Mouse (Mus musculus): ENCODE measurements at regions not wholly inside any gene's neighbourhood (a gene's known extent, or its start where the extent isn't known, plus 50 kb on each side); places are given as distances from the start of the nearest gene placed in this dataset.
"Not testable (repeated sequence)": the region's sequence is repeated elsewhere in the genome, so short reads cannot be mapped to it uniquely, and the experiment has no call there.

DNA sequence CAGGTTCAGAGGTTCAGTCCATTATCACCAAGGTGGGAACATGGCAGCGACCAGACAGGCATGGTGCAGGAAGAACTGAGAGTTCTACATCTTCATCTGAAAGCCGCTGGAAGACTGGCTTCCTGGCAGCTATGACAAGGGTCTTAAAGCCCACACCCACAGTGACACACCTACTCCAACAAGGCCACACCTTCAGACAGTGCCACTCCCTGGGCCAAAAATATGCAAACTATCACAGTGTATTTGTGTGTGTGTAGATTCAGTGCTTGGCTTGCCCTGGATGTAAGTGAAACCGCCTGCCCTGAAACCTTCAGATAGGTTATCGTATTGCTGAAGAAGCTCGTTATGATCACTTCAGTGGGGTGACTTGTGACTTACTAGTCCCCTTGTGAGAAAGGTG, 151.3 kb downstream of the Kcnrg start:
- Histone ChIP-seq H3K4me3 (replicated peaks in 1 of 3; ENCODE audit: low read depth in 2 of 3, low read length in 2 of 3, poor library complexity in 1 of 3) (no peak overlapping the region), H3K9me3 (replicated peaks; ENCODE audit: low read length) (no peaks in the 10 kb centered on the region), H3K27me3 (replicated peaks) (no peaks in the 10 kb centered on the region), H3K79me2 (replicated peaks; ENCODE audit: control insufficient read depth, extremely low read depth, insufficient read depth, poor library complexity, severe bottlenecking) (no peaks in the 10 kb centered on the region), H3K36me3 (replicated peaks in 1 of 2; ENCODE audit: control insufficient read depth in 1 of 2, insufficient read depth in 1 of 2, low read length in 1 of 2) (no peaks in the 10 kb centered on the region), H3K4me1 (ENCODE audit: control insufficient read depth in 1 of 2, insufficient read depth in 2 of 2) (peaks cover 3 to 12% of the 10 kb centered on the region in 2 experiments; a peak in 3 of 4 replicates), H3K9ac (ENCODE audit: insufficient read depth, low read depth) (no peak overlapping the region), H3K27ac (ENCODE audit: insufficient read depth, low read depth) (no peak overlapping the region), H3K4me2 (ENCODE audit: insufficient read depth, low read depth, poor library complexity, severe bottlenecking) (no peak overlapping the region)
- in situ Hi-C loops (cut with MboI; ENCODE audit: low pct_ligation_motif_present, low pct_unique_long_range_greater_than_20kb, low sequenced_read_pairs) = no loop called here
- dilution Hi-C loops (cut with MboI; ENCODE audit: extremely low pct_ligation_motif_present, extremely low pct_unique_long_range_greater_than_20kb, low sequenced_read_pairs) = no loop called here
- TF ChIP-seq PAX5 (IDR thresholded peaks at IDR 0.05; ENCODE audit: low read length) (no peak), CTCF (conservative IDR thresholded peaks at IDR 0.05 in 1 of 2, IDR thresholded peaks at IDR 0.05 in 1 of 2; ENCODE audit: low read depth in 2 of 2, low read length in 2 of 2) (no peak), USF2 (conservative IDR thresholded peaks at IDR 0.05; ENCODE audit: low read depth, low read length) (no peak), EP300 (IDR thresholded peaks at IDR 0.05; ENCODE audit: low read length) (no peak), MYC (IDR thresholded peaks at IDR 0.05; ENCODE audit: low read depth, low read length) (no peak), NELFE (IDR thresholded peaks at IDR 0.05; ENCODE audit: low read depth, low read length) (no peak), KAT2A (IDR thresholded peaks at IDR 0.05; ENCODE audit: insufficient replicate concordance, low read length) (no peak), ZC3H11A (IDR thresholded peaks at IDR 0.05; ENCODE audit: low read depth, low read length) (no peak), BHLHE40 (IDR thresholded peaks at IDR 0.05; ENCODE audit: low read depth, low read length) (no peak), UBTF (IDR thresholded peaks at IDR 0.05; ENCODE audit: low read depth, low read length) (no peak), ZMIZ1 (IDR thresholded peaks at IDR 0.05; ENCODE audit: low read depth, low read length) (no peak), POLR2AphosphoS2 (IDR thresholded peaks at IDR 0.05; ENCODE audit: low read depth, low read length) (no peak)
- no peak for DNase-seq (ENCODE audit: extremely low read depth)

DNA sequence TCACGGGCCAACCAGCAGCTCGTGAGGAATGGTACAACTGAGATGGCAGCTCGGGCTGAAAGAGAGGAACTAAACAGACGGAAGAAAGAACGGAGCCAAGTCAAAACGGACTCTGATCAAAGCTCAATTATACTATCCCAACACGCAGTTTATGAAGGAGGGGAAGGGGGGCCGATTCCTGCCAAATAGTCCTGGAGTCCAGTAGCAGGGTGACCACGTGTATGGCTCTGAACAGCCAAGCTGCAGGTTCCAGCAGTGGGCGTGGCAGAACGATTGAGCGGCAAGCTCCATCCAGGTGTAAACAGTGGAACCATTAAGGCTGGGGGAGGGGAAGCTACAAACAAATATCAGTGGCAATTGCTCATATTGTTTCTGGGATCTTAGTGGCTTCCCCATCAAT, 152.9 kb downstream of the Kcnrg start:
- dilution Hi-C loops (cut with MboI; ENCODE audit: extremely low pct_ligation_motif_present, extremely low pct_unique_long_range_greater_than_20kb, low sequenced_read_pairs); H3K36me3 ChIP-seq (replicated peaks in 1 of 2; ENCODE audit: control insufficient read depth in 1 of 2, insufficient read depth in 1 of 2, low read length in 1 of 2); H3K27me3 ChIP-seq (replicated peaks); DNase-seq (ENCODE audit: extremely low read depth); H3K4me3 ChIP-seq (replicated peaks in 1 of 3; ENCODE audit: low read depth in 2 of 3, low read length in 2 of 3, poor library complexity in 1 of 3); H3K9me3 ChIP-seq (replicated peaks; ENCODE audit: low read length); H3K9ac ChIP-seq (ENCODE audit: insufficient read depth, low read depth); H3K27ac ChIP-seq (ENCODE audit: insufficient read depth, low read depth); H3K79me2 ChIP-seq (replicated peaks; ENCODE audit: control insufficient read depth, extremely low read depth, insufficient read depth, poor library complexity, severe bottlenecking); in situ Hi-C loops (cut with MboI; ENCODE audit: low pct_ligation_motif_present, low pct_unique_long_range_greater_than_20kb, low sequenced_read_pairs); H3K4me2 ChIP-seq (ENCODE audit: insufficient read depth, low read depth, poor library complexity, severe bottlenecking): not testable (repeated sequence)
- H3K4me1 ChIP-seq (ENCODE audit: control insufficient read depth in 1 of 2, insufficient read depth in 2 of 2) = peaks cover 3 to 12% of the 10 kb centered on the region in 2 experiments; a peak in 3 of 4 replicates

DNA sequence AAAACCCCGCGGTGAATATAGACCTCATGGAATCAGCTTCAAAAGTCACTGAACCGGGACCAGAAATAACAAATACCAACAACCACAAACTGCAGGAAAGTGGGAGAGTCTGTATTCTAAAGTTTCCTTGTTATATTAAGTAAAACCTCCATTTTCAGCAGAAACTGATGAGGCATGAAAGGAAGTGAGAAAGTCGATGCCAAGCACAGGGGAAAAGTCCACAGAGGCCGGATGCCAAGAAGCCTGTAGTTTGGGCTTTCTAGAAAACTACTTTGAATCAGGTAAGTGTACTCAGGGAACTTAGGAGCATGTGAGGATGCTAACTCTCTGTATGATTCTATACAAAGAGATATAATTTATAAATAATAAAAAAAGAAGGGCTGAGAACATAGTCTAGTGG, 154.8 kb downstream of the Kcnrg start:
- TF ChIP-seq BHLHE40 (IDR thresholded peaks at IDR 0.05; ENCODE audit: low read depth, low read length) (no peak), RCOR1 (conservative IDR thresholded peaks at IDR 0.05; ENCODE audit: low read depth, low read length) (no peak), TBP (conservative IDR thresholded peaks at IDR 0.05; ENCODE audit: low read depth, low read length) (no peak), POLR2AphosphoS2 (IDR thresholded peaks at IDR 0.05; ENCODE audit: low read depth, low read length) (no peak), ZMIZ1 (IDR thresholded peaks at IDR 0.05; ENCODE audit: low read depth, low read length) (no peak), IRF4 (IDR thresholded peaks at IDR 0.05; ENCODE audit: low read depth, low read length) (no peak), USF1 (IDR thresholded peaks at IDR 0.05; ENCODE audit: low read depth, low read length) (no peak), ZKSCAN1 (IDR thresholded peaks at IDR 0.05; ENCODE audit: borderline replicate concordance, low read depth, low read length) (no peak), EP300 (IDR thresholded peaks at IDR 0.05; ENCODE audit: low read length) (no peak), SMC3 (IDR thresholded peaks at IDR 0.05; ENCODE audit: low read depth, low read length) (no peak), PAX5 (IDR thresholded peaks at IDR 0.05; ENCODE audit: low read length) (no peak), NRF1 (IDR thresholded peaks at IDR 0.05; ENCODE audit: low read depth, low read length) (no peak)
- dilution Hi-C loops (cut with MboI; ENCODE audit: extremely low pct_ligation_motif_present, extremely low pct_unique_long_range_greater_than_20kb, low sequenced_read_pairs) = no loop called here
- H3K4me3 ChIP-seq (replicated peaks in 1 of 3; ENCODE audit: low read depth in 2 of 3, low read length in 2 of 3, poor library complexity in 1 of 3) = no peak overlapping the region
- H3K79me2 ChIP-seq (replicated peaks; ENCODE audit: control insufficient read depth, extremely low read depth, insufficient read depth, poor library complexity, severe bottlenecking) = no peaks in the 10 kb centered on the region
- no peaks in the 10 kb centered on the region for H3K36me3 ChIP-seq (replicated peaks in 1 of 2; ENCODE audit: control insufficient read depth in 1 of 2, insufficient read depth in 1 of 2, low read length in 1 of 2)
- no peak for DNase-seq (ENCODE audit: extremely low read depth)
- H3K27ac ChIP-seq (ENCODE audit: insufficient read depth, low read depth) = no peak overlapping the region
- H3K9ac ChIP-seq (ENCODE audit: insufficient read depth, low read depth) = no peak overlapping the region
- peaks cover 5% of the 10 kb centered on the region for H3K9me3 ChIP-seq (replicated peaks; ENCODE audit: low read length)
- H3K4me1 ChIP-seq (ENCODE audit: control insufficient read depth in 1 of 2, insufficient read depth in 2 of 2) = peaks cover 1 to 3% of the 10 kb centered on the region in 2 experiments; a peak in 2 of 4 replicates
- in situ Hi-C loops (cut with MboI; ENCODE audit: low pct_ligation_motif_present, low pct_unique_long_range_greater_than_20kb, low sequenced_read_pairs) = no loop called here
- H3K4me2 ChIP-seq (ENCODE audit: insufficient read depth, low read depth, poor library complexity, severe bottlenecking) = no peak overlapping the region
- H3K27me3 ChIP-seq (replicated peaks) = no peaks in the 10 kb centered on the region

All from CH12.LX (cell line).